Mouse (Mus musculus) forebrain, embryonic 13.5 days (tissue): ENCODE results near the gene Samd11. TPM values are rescaled to one million over a fixed set of nuclear protein-coding genes. Genes with fewer than 3 reads are reported as not detected.

Source experiments
- ATAC-seq: fragments of 200-750 bp; cut with Nextera tagmentation; 2 replicates; pipeline ENCODE4 v1.8.0; 2017
- H3K27ac ChIP-seq: fragments of 300-500 bp; sonication (generic); 2 replicates; pipeline ENCODE4 v1.5.1; 2015; ENCODE audit warnings: inconsistent platforms, mild to moderate bottlenecking, moderate library complexity
- H3K27me3 ChIP-seq: fragments of 300-500 bp; sonication (generic); 2 replicates; pipeline ENCODE4 v1.6.1; 2015; ENCODE audit warnings: mild to moderate bottlenecking, inconsistent platforms
- H3K36me3 ChIP-seq: fragments of 300-500 bp; sonication (generic); 2 replicates; pipeline ENCODE4 v1.6.1; 2015; ENCODE audit warnings: mild to moderate bottlenecking, inconsistent platforms; ENCODE audit not compliant: poor library complexity, severe bottlenecking
- H3K4me1 ChIP-seq: fragments of 300-500 bp; sonication (generic); 2 replicates; pipeline ENCODE4 v1.6.1; 2015; ENCODE audit warnings: inconsistent platforms
- H3K4me2 ChIP-seq: fragments of 300-500 bp; sonication (generic); 2 replicates; pipeline ENCODE4 v1.6.1; 2015; ENCODE audit warnings: inconsistent platforms, mild to moderate bottlenecking, moderate library complexity
- H3K4me3 ChIP-seq: fragments of 300-500 bp; sonication (generic); 2 replicates; pipeline ENCODE4 v1.5.1; 2015; ENCODE audit warnings: mild to moderate bottlenecking, inconsistent platforms
- H3K9ac ChIP-seq: fragments of 300-500 bp; sonication (generic); 2 replicates; pipeline ENCODE4 v1.6.1; 2015; ENCODE audit warnings: mild to moderate bottlenecking, inconsistent platforms
- H3K9me3 ChIP-seq: fragments of 300-500 bp; sonication (generic); replicated peaks from 2 replicates; pipeline ENCODE4 v1.6.1; 2016; ENCODE audit warnings: inconsistent platforms
- WGBS: fragments of 180-500 bp; shearing (Covaris S2); methylation state at CpG from one replicate; pipeline ENCODE4 v1.1.7; 2015; 5-methylcytosine and 5-hydroxymethylcytosine counted together
- microRNA-seq: library from miRNA; unstranded; fragments of <30 nt; microRNA quantifications from one replicate; pipeline ENCODE4, GENCODE M21; 2016
- polyA plus RNA-seq: library from polyadenylated mRNA; unstranded; fragments of >200 nt; fragmentation: Nextera tagmentation; extraction: Ambion mirVana; gene quantifications from 2 replicates; pipeline ENCODE4 v1.2.1, GENCODE M21; 2015

Gene Samd11
- polyA plus RNA-seq, 1 experiment from 2014 or later: 0.85 TPM

DNA sequence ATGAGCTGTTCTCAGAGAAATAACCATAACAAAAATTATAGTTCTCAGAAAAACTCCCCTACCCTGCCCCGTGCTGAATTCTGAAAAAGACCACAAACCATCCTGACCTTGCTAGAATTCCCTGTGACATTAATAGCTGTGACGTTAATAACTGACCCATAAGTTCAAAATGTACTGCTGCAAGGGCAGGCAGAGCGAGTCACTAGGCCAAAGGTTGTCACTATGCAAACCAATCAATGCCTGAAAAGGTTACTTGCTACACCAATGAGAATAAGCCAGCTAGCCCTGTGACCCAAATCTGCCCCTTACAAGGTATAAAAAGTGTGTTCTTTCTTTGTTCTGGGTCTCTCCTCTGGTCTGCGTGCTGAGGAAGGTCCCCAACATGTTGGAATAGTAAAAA, 46.6 kb downstream of the Samd11 start:
- no peak overlapping the region for H3K4me3 ChIP-seq
- H3K27me3 ChIP-seq: no peaks in the 10 kb centered on the region
- no peak overlapping the region for H3K27ac ChIP-seq
- ATAC-seq: no peak
- WGBS: 92% methylated on average over 4 of the region's 4 CpGs
- H3K4me2 ChIP-seq: no peak overlapping the region
- no peak overlapping the region for H3K9ac ChIP-seq
- 0 out of 2 replicates have a peak, but pooled peaks cover 5% of the 10 kb centered on the region for H3K36me3 ChIP-seq
- no peaks in the 10 kb centered on the region for H3K9me3 ChIP-seq
- peaks cover 17% of the 10 kb centered on the region for H3K4me1 ChIP-seq

DNA sequence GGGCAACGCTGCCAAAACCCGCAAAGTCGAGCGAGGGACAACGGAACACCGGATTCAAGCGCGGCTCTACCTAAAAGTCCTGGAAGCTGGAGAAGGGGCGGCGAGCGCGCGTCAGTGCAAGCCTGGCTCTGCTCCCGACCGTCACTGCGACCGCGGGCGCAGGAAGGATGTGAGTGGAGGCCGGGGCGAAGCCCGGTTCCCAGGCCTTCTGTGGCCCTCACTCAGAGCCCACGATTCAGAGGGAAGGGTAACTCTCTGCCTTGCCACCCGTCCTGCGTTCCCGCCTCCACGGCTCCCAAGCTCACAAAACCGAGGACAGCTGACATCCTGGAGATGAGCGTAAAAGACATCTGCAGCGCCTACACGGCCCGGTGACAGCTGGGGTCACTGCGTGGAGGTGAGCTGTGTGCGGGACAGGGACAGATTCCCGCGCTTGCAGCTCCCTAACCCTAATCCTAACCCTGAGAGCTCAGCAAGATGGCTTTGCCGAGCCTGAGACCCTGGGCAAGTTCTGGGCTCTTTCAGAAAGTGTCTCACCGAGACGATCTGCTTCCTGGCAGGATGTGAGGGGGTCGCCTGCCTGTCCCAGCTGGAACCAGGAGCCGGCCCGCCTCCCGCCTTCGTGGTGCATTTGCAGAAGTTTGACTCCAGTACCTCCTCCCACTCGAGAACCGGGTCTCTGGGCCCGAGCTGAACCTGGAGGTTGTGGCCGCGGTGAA, 51.9 kb downstream of the Samd11 start:
- WGBS: under 1% methylated on average over 47 of the region's 49 CpGs
- ATAC-seq: peak; percentile 58
- peak overlapping the region; percentile 67 for H3K27ac ChIP-seq

GRCm38 (mm10) chr4:156203001-156203412, 52.5 kb downstream of the Samd11 start, which contains the start of gene AW011738:
TSS of gene AW011738 (plus strand) at chr4:156203304.
- Histone ChIP-seq H3K36me3 (0 out of 2 replicates have a peak, but pooled peaks cover 5% of the 10 kb centered on the region), H3K27me3 (no peaks in the 10 kb centered on the region), H3K4me1 (peaks cover 31% of the 10 kb centered on the region), H3K4me3 (peak within 1 kb of the TSS; percentile 61), H3K9ac (peak within 1 kb of the TSS; percentile 75), H3K27ac (peak within 1 kb of the TSS; percentile 67), H3K9me3 (no peaks in the 10 kb centered on the region), H3K4me2 (peak within 1 kb of the TSS; percentile 93)
- WGBS: under 1% methylated on average over 33 of the region's 39 CpGs
- peak; percentile 84 for ATAC-seq

More for the DNA sequence above, 51.9 kb downstream of the Samd11 start:
- Histone ChIP-seq H3K4me1 (peaks cover 31% of the 10 kb centered on the region), H3K4me2 (peak overlapping the region; percentile 93), H3K4me3 (peak overlapping the region; percentile 61), H3K27me3 (no peaks in the 10 kb centered on the region), H3K9ac (peak overlapping the region; percentile 75), H3K9me3 (no peaks in the 10 kb centered on the region), H3K36me3 (0 out of 2 replicates have a peak, but pooled peaks cover 5% of the 10 kb centered on the region)

GRCm38 (mm10) chr4:156202462-156202893, 53.0 kb downstream of the Samd11 start:
- Histone ChIP-seq H3K9ac (peak overlapping the region; percentile 75), H3K4me2 (peak overlapping the region; percentile 93), H3K27ac (peak overlapping the region; percentile 31; the same call in 1 of the 2 replicates)

GRCm38 (mm10) chr4:156200623-156201475, 54.6 kb downstream of the Samd11 start, which contains the start of gene Isg15:
TSS of gene Isg15 (minus strand) at chr4:156200818.
- Histone ChIP-seq H3K9ac (no peak within 1 kb of the TSS), H3K4me1 (peaks cover 39% of the 10 kb centered on the region), H3K27ac (no peak within 1 kb of the TSS), H3K27me3 (no peaks in the 10 kb centered on the region), H3K36me3 (no peaks in the 10 kb centered on the region), H3K4me2 (no peak within 1 kb of the TSS), H3K9me3 (no peaks in the 10 kb centered on the region), H3K4me3 (no peak within 1 kb of the TSS)
- ATAC-seq: no peak
- 66% methylated on average over 10 of the region's 10 CpGs for WGBS

More at GRCm38 (mm10) chr4:156202462-156202893, 53.0 kb downstream of the Samd11 start:
- Histone ChIP-seq H3K27me3 (no peaks in the 10 kb centered on the region), H3K4me1 (peaks cover 31% of the 10 kb centered on the region), H3K4me3 (peak overlapping the region; percentile 61), H3K9me3 (no peaks in the 10 kb centered on the region), H3K36me3 (0 out of 2 replicates have a peak, but pooled peaks cover 3% of the 10 kb centered on the region)
- no peak; the same call in 1 of the 2 replicates for ATAC-seq
- WGBS: 52% methylated on average over 12 of the region's 12 CpGs

GRCm38 (mm10) chr4:156197829-156198205, 57.6 kb downstream of the Samd11 start:
- WGBS: 0% methylated on average over 15 of the region's 26 CpGs
- no peaks in the 10 kb centered on the region for H3K27me3 ChIP-seq
- peak; percentile 93 for ATAC-seq

GRCm38 (mm10) chr4:156197131-156197828, 58.2 kb downstream of the Samd11 start, which contains the start of gene Agrn:
TSS of gene Agrn (minus strand) at chr4:156197488.
- Histone ChIP-seq H3K4me3 (peak within 1 kb of the TSS; percentile 83), H3K27ac (peak within 1 kb of the TSS; percentile 97), H3K4me2 (peak within 1 kb of the TSS; percentile 92), H3K9ac (peak within 1 kb of the TSS; percentile 92), H3K36me3 (peaks cover 31% of the 10 kb centered on the region), H3K4me1 (peaks cover 47% of the 10 kb centered on the region), H3K9me3 (no peaks in the 10 kb centered on the region), H3K27me3 (no peaks in the 10 kb centered on the region)
- peak; percentile 79 for ATAC-seq
- 0% methylated on average over 38 of the region's 88 CpGs for WGBS

More at GRCm38 (mm10) chr4:156197829-156198205, 57.6 kb downstream of the Samd11 start:
- Histone ChIP-seq H3K4me1 (peaks cover 47% of the 10 kb centered on the region), H3K4me2 (peak overlapping the region; percentile 63), H3K9ac (peak overlapping the region; percentile 71), H3K36me3 (peaks cover 26% of the 10 kb centered on the region), H3K27ac (peak overlapping the region; percentile 97), H3K4me3 (peak overlapping the region; percentile 83), H3K9me3 (no peaks in the 10 kb centered on the region)

Small RNAs within 50 kb of the gene (microRNA-seq; reads per million reads assigned to microRNA genes)
- gene Mir7658: 3.8 reads per million, percentile 9 among the genes with 10 or more reads in this experiment

Other genes with a start within 250 kb of the Samd11 start
- 0.63 and 1.1 TPM in 2 replicates for gene Tnfrsf4, start 241.8 kb downstream of the Samd11 start, polyA plus RNA-seq
- 0.83 and 0.98 TPM in 2 replicates for gene Tnfrsf18, start 229.5 kb downstream of the Samd11 start, polyA plus RNA-seq
- not detected in 2 replicates for gene Ttll10, start 196.2 kb downstream of the Samd11 start, polyA plus RNA-seq
- gene 9430015G10Rik, start 145.7 kb downstream of the Samd11 start, polyA plus RNA-seq: 46.2 and 50.3 TPM in 2 replicates
- 0.81 and 0.87 TPM in 2 replicates for gene Rnf223, start 125.1 kb downstream of the Samd11 start, polyA plus RNA-seq
- gene Agrn, start 58.2 kb downstream of the Samd11 start, polyA plus RNA-seq: 91.4 and 107 TPM in 2 replicates
- 1.3 TPM in 2 replicates for gene Isg15, start 54.8 kb downstream of the Samd11 start, polyA plus RNA-seq
- gene AW011738, start 52.4 kb downstream of the Samd11 start, polyA plus RNA-seq: 6.2 and 7.6 TPM in 2 replicates
- 1.2 and 1.6 TPM in 2 replicates for gene Perm1, start 39.8 kb downstream of the Samd11 start, polyA plus RNA-seq
- 22.4 and 26.2 TPM in 2 replicates for gene Plekhn1, start 20.8 kb downstream of the Samd11 start, polyA plus RNA-seq
- gene Noc2l, start 19.6 kb downstream of the Samd11 start, polyA plus RNA-seq: 62.8 and 64.9 TPM in 2 replicates
- not detected in 2 replicates for gene Vmn2r-ps159, start 75.4 kb upstream of the Samd11 start, polyA plus RNA-seq